Mouse (Mus musculus) bone marrow, adult 2 months (tissue): ENCODE measurements around the gene Pde1b.

ENCODE experiments used
- CTCF ChIP-seq: fragments of 200-500 bp; IDR thresholded peaks from 2 replicates; pipeline ENCODE4 v1.5.1; 2011; ENCODE audit warnings: low read length, control low read depth; ENCODE audit not compliant: control insufficient read depth, insufficient read depth
- POLR2A ChIP-seq: fragments of 200-500 bp; IDR thresholded peaks from 2 replicates; pipeline ENCODE4 v1.6.1; 2011; ENCODE audit warnings: low read depth, mild to moderate bottlenecking, control low read depth, low read length, borderline replicate concordance; ENCODE audit not compliant: control insufficient read depth

GRCm38 (mm10) chr15:103473769-103474168 lies 29.1 kb upstream of the Pde1b start:
- no peak for TF ChIP-seq CTCF
- no peak for TF ChIP-seq POLR2A
